Mouse (Mus musculus): ENCODE results near the gene Ttc7b. TPM values are rescaled to one million over a fixed set of nuclear protein-coding genes. Genes with fewer than 3 reads are reported as not detected.

Gene Ttc7b
- polyA plus RNA-seq, 1 experiment = 149 TPM

GRCm38 (mm10) chr12:100498006-100498405, 22.6 kb downstream of the Ttc7b start:
- no peak overlapping the region for H3K27ac ChIP-seq (ENCODE audit: insufficient read depth, low read length)
- H3K4me3 ChIP-seq (replicated peaks; ENCODE audit: insufficient read depth, low read depth, low read length) = no peak overlapping the region
- WGBS = 13% methylated on average over 5 of the region's 5 CpGs
- TF ChIP-seq CTCF (IDR thresholded peaks at IDR 0.05; ENCODE audit: borderline replicate concordance, insufficient read depth, low read depth, low read length) = no peak
- no peak for TF ChIP-seq POLR2A (IDR thresholded peaks at IDR 0.05; ENCODE audit: borderline replicate concordance, insufficient read depth, low read length)
- peaks cover 5% of the 10 kb centered on the region; the same call in 1 of the 2 replicates for H3K4me1 ChIP-seq (ENCODE audit: control insufficient read depth, insufficient read depth, low read length)
- H3K27me3 ChIP-seq (ENCODE audit: control insufficient read depth, insufficient read depth, low read length) = no peaks in the 10 kb centered on the region
- peak; percentile 57 to 58 for DNase-seq

GRCm38 (mm10) chr12:100495083-100495482, 25.5 kb downstream of the Ttc7b start:
- 97% methylated on average over 7 of the region's 7 CpGs for WGBS
- Histone ChIP-seq H3K27ac (ENCODE audit: insufficient read depth, low read length) (no peak overlapping the region), H3K4me1 (ENCODE audit: control insufficient read depth, insufficient read depth, low read length) (peaks cover 14% of the 10 kb centered on the region), H3K4me3 (replicated peaks; ENCODE audit: insufficient read depth, low read depth, low read length) (no peak overlapping the region), H3K27me3 (ENCODE audit: control insufficient read depth, insufficient read depth, low read length) (no peaks in the 10 kb centered on the region)
- TF ChIP-seq CTCF (IDR thresholded peaks at IDR 0.05; ENCODE audit: borderline replicate concordance, insufficient read depth, low read depth, low read length) (no peak), POLR2A (IDR thresholded peaks at IDR 0.05; ENCODE audit: borderline replicate concordance, insufficient read depth, low read length) (no peak)
- no peak for DNase-seq

- peaks cover 9% of the 10 kb centered on the region for H3K4me1 ChIP-seq (ENCODE audit: control insufficient read depth, insufficient read depth, low read length)
- H3K27me3 ChIP-seq (ENCODE audit: control insufficient read depth, insufficient read depth, low read length) = no peaks in the 10 kb centered on the region
- WGBS = 88% methylated on average over 5 of the region's 5 CpGs
- DNase-seq = no peak
- no peak overlapping the region for H3K4me3 ChIP-seq (replicated peaks; ENCODE audit: insufficient read depth, low read depth, low read length)
- no peak for TF ChIP-seq POLR2A (IDR thresholded peaks at IDR 0.05; ENCODE audit: borderline replicate concordance, insufficient read depth, low read length)
- TF ChIP-seq CTCF (IDR thresholded peaks at IDR 0.05; ENCODE audit: borderline replicate concordance, insufficient read depth, low read depth, low read length) = no peak
- no peak overlapping the region for H3K27ac ChIP-seq (ENCODE audit: insufficient read depth, low read length)
Measured at GRCm38 (mm10) chr12:100493211-100493610, 27.4 kb downstream of the Ttc7b start.

- no peaks in the 10 kb centered on the region for H3K27me3 ChIP-seq (ENCODE audit: control insufficient read depth, insufficient read depth, low read length)
- DNase-seq = no peak
- 74% methylated on average over 3 of the region's 3 CpGs for WGBS
- peaks cover 9% of the 10 kb centered on the region for H3K4me1 ChIP-seq (ENCODE audit: control insufficient read depth, insufficient read depth, low read length)
- H3K4me3 ChIP-seq (replicated peaks; ENCODE audit: insufficient read depth, low read depth, low read length) = no peak overlapping the region
- TF ChIP-seq POLR2A (IDR thresholded peaks at IDR 0.05; ENCODE audit: borderline replicate concordance, insufficient read depth, low read length) = no peak
- no peak for TF ChIP-seq CTCF (IDR thresholded peaks at IDR 0.05; ENCODE audit: borderline replicate concordance, insufficient read depth, low read depth, low read length)
- H3K27ac ChIP-seq (ENCODE audit: insufficient read depth, low read length) = no peak overlapping the region
Measured at GRCm38 (mm10) chr12:100492676-100493075, 27.9 kb downstream of the Ttc7b start.

GRCm38 (mm10) chr12:100491967-100492611, 28.5 kb downstream of the Ttc7b start:
- 26% methylated on average over 10 of the region's 10 CpGs for WGBS
- peak; percentile 44 to 50 for DNase-seq

GRCm38 (mm10) chr12:100489799-100490198, 30.8 kb downstream of the Ttc7b start:
- H3K27me3 ChIP-seq (ENCODE audit: control insufficient read depth, insufficient read depth, low read length) = no peaks in the 10 kb centered on the region
- DNase-seq = no peak
- WGBS = 90% methylated on average over 7 of the region's 7 CpGs
- H3K27ac ChIP-seq (ENCODE audit: insufficient read depth, low read length) = no peak overlapping the region
- TF ChIP-seq CTCF (IDR thresholded peaks at IDR 0.05; ENCODE audit: borderline replicate concordance, insufficient read depth, low read depth, low read length) (no peak), POLR2A (IDR thresholded peaks at IDR 0.05; ENCODE audit: borderline replicate concordance, insufficient read depth, low read length) (no peak)
- H3K4me3 ChIP-seq (replicated peaks; ENCODE audit: insufficient read depth, low read depth, low read length) = no peak overlapping the region
- peaks cover 9% of the 10 kb centered on the region for H3K4me1 ChIP-seq (ENCODE audit: control insufficient read depth, insufficient read depth, low read length)

More at GRCm38 (mm10) chr12:100491967-100492611, 28.5 kb downstream of the Ttc7b start:
- Histone ChIP-seq H3K27me3 (ENCODE audit: control insufficient read depth, insufficient read depth, low read length) (no peaks in the 10 kb centered on the region), H3K4me1 (ENCODE audit: control insufficient read depth, insufficient read depth, low read length) (peaks cover 9% of the 10 kb centered on the region), H3K27ac (ENCODE audit: insufficient read depth, low read length) (no peak overlapping the region), H3K4me3 (replicated peaks; ENCODE audit: insufficient read depth, low read depth, low read length) (no peak overlapping the region)
- TF ChIP-seq POLR2A (IDR thresholded peaks at IDR 0.05; ENCODE audit: borderline replicate concordance, insufficient read depth, low read length) = no peak
- no peak for TF ChIP-seq CTCF (IDR thresholded peaks at IDR 0.05; ENCODE audit: borderline replicate concordance, insufficient read depth, low read depth, low read length)

GRCm38 (mm10) chr12:100488368-100488767, 32.3 kb downstream of the Ttc7b start:
- no peak overlapping the region for H3K4me3 ChIP-seq (replicated peaks; ENCODE audit: insufficient read depth, low read depth, low read length)
- no peak for TF ChIP-seq POLR2A (IDR thresholded peaks at IDR 0.05; ENCODE audit: borderline replicate concordance, insufficient read depth, low read length)
- no peak for TF ChIP-seq CTCF (IDR thresholded peaks at IDR 0.05; ENCODE audit: borderline replicate concordance, insufficient read depth, low read depth, low read length)
- H3K4me1 ChIP-seq (ENCODE audit: control insufficient read depth, insufficient read depth, low read length) = peaks cover 9% of the 10 kb centered on the region
- no peak overlapping the region for H3K27ac ChIP-seq (ENCODE audit: insufficient read depth, low read length)
- no peak for DNase-seq
- 98% methylated on average over 5 of the region's 5 CpGs for WGBS
- H3K27me3 ChIP-seq (ENCODE audit: control insufficient read depth, insufficient read depth, low read length) = no peaks in the 10 kb centered on the region

- WGBS = 73% methylated on average over 6 of the region's 6 CpGs
- Histone ChIP-seq H3K4me3 (replicated peaks; ENCODE audit: insufficient read depth, low read depth, low read length) (no peak overlapping the region), H3K4me1 (ENCODE audit: control insufficient read depth, insufficient read depth, low read length) (peaks cover 11% of the 10 kb centered on the region), H3K27ac (ENCODE audit: insufficient read depth, low read length) (no peak overlapping the region), H3K27me3 (ENCODE audit: control insufficient read depth, insufficient read depth, low read length) (no peaks in the 10 kb centered on the region)
- TF ChIP-seq CTCF (IDR thresholded peaks at IDR 0.05; ENCODE audit: borderline replicate concordance, insufficient read depth, low read depth, low read length) (peak; percentile 29; the same call in 1 of the 2 replicates), POLR2A (IDR thresholded peaks at IDR 0.05; ENCODE audit: borderline replicate concordance, insufficient read depth, low read length) (no peak)
- DNase-seq = peak in 1 of 2 experiments; percentile 23
Measured at GRCm38 (mm10) chr12:100486232-100486631, 34.4 kb downstream of the Ttc7b start.

All from cerebellum, adult 2 months (tissue).